Mouse (Mus musculus): ENCODE data around the gene Psmd3. TPM values are rescaled to one million over a fixed set of nuclear protein-coding genes. Genes with fewer than 3 reads are reported as not detected.

Gene Psmd3
- polyA plus RNA-seq (2012; rRNA removed), result 191 and 196 TPM in 2 replicates

GRCm38 (mm10) chr11:98681786-98682745 lies at the start of gene Psmd3:
Psmd3 (plus strand) TSS chr11:98682554.

GRCm38 (mm10) chr11:98646459-98646858 lies 35.9 kb upstream of the Psmd3 start, which contains the start of gene Gsdma2:
Gsdma2 (plus strand) TSS chr11:98646759.

GRCm38 (mm10) chr11:98664091-98664490 lies 18.3 kb upstream of the Psmd3 start, which contains the start of gene Gsdma:
Gsdma (plus strand) TSS chr11:98664351.

GRCm38 (mm10) chr11:98701213-98701670 lies 18.9 kb downstream of the Psmd3 start, which contains the start of gene Csf3:
Csf3 (plus strand) TSS chr11:98701263.

GRCm38 (mm10) chr11:98729119-98729588 lies 46.8 kb downstream of the Psmd3 start, which contains the start of gene Med24:
Med24 (minus strand) TSS chr11:98729435.

GRCm38 (mm10) chr11:98740393-98741050 lies 58.2 kb downstream of the Psmd3 start, which contains the start of gene Thra:
Thra (plus strand) TSS chr11:98740638.

Other genes starting within 250 kb of the Psmd3 start
- gene Mien1, start 243.6 kb upstream of the Psmd3 start, polyA plus RNA-seq (2012; rRNA removed), result 140 and 174 TPM in 2 replicates
- gene Grb7, start 236.2 kb upstream of the Psmd3 start, polyA plus RNA-seq (2012; rRNA removed), result 0.49 and 2.8 TPM in 2 replicates
- gene Ikzf3, start 136.5 kb upstream of the Psmd3 start, polyA plus RNA-seq (2012; rRNA removed), result 0.30 TPM in 1 of 2 replicates, not detected in the other
- 0.10 and 0.19 TPM in 2 replicates for gene Zpbp2, start 131.5 kb upstream of the Psmd3 start, polyA plus RNA-seq (2012; rRNA removed)
- 86.2 and 88.2 TPM in 2 replicates for gene Ormdl3, start 95.2 kb upstream of the Psmd3 start, polyA plus RNA-seq (2012; rRNA removed)
- gene Lrrc3c, start 84.3 kb upstream of the Psmd3 start, polyA plus RNA-seq (2012; rRNA removed), result not detected in 2 replicates
- gene Gm12355, start 56.9 kb upstream of the Psmd3 start, polyA plus RNA-seq (2012; rRNA removed), result 0.29 and 0.43 TPM in 2 replicates
- not detected in 2 replicates for gene Gsdma3, start 56.2 kb upstream of the Psmd3 start, polyA plus RNA-seq (2012; rRNA removed)
- 0.04 TPM in 1 of 2 replicates, not detected in the other for gene Gsdma2, start 35.8 kb upstream of the Psmd3 start, polyA plus RNA-seq (2012; rRNA removed)
- gene Gsdma, start 18.2 kb upstream of the Psmd3 start, polyA plus RNA-seq (2012; rRNA removed), result not detected in 2 replicates
- 0.08 TPM in 1 of 2 replicates, not detected in the other for gene Csf3, start 18.7 kb downstream of the Psmd3 start, polyA plus RNA-seq (2012; rRNA removed)
- gene Med24, start 46.9 kb downstream of the Psmd3 start, polyA plus RNA-seq (2012; rRNA removed), result 140 and 153 TPM in 2 replicates
- gene Thra, start 58.1 kb downstream of the Psmd3 start, polyA plus RNA-seq (2012; rRNA removed), result 555 and 616 TPM in 2 replicates
- gene Nr1d1, start 92.8 kb downstream of the Psmd3 start, polyA plus RNA-seq (2012; rRNA removed), result 2.9 and 3.1 TPM in 2 replicates
- gene Msl1, start 113.0 kb downstream of the Psmd3 start, polyA plus RNA-seq (2012; rRNA removed), result 108 and 118 TPM in 2 replicates
- gene Casc3, start 122.4 kb downstream of the Psmd3 start, polyA plus RNA-seq (2012; rRNA removed), result 74.2 and 75.0 TPM in 2 replicates
- 19.3 and 26.6 TPM in 2 replicates for gene Rapgefl1, start 154.2 kb downstream of the Psmd3 start, polyA plus RNA-seq (2012; rRNA removed)
- gene Wipf2, start 181.1 kb downstream of the Psmd3 start, polyA plus RNA-seq (2012; rRNA removed), result 11.4 and 11.6 TPM in 2 replicates
- 7.7 and 8.2 TPM in 2 replicates for gene Cdc6, start 225.2 kb downstream of the Psmd3 start, polyA plus RNA-seq (2012; rRNA removed)
- 10.6 and 16.7 TPM in 2 replicates for gene Rara, start 245.3 kb downstream of the Psmd3 start, polyA plus RNA-seq (2012; rRNA removed)